8 mouse cellular contexts compared by ENCODE assay signal in the genomic region with DNA sequence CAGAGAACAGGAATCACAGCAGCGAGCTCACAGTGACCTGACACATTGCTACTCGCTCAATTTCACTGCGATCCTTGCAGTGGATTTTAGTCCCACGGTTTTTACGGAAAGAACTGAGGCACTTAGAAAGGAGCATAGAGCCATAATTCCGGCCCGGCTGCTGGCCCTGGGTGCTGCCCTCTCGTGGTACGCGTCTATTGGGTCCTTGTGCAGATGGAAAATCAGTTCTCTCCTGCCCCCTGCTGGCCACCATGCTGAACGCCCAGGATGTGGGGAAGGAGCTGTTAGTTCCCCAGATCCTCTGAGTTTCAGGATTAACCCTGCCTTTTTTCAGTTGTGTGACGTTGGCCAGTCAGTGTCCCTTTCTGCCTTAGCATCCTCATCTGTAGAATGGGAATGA. TPM values are rescaled to one million over a fixed set of nuclear protein-coding genes. Genes with fewer than 3 reads are reported as not detected.
DNase-seq lines count a peak whose midpoint lies in the region; ATAC-seq lines count a peak whose summit lies in the region.

No protein-coding gene starts in this region.

- H3K36me3 ChIP-seq in hindbrain, embryonic 14.5 days (replicated peaks; ENCODE audit: control insufficient read depth, insufficient read depth), result peaks cover 79% of the 10 kb centered on the region

- H3K4me1 ChIP-seq in hindbrain, embryonic 14.5 days (replicated peaks; ENCODE audit: control insufficient read depth, insufficient read depth, low read length), result peaks cover 15% of the 10 kb centered on the region

- H3K27ac ChIP-seq in hindbrain, embryonic 14.5 days, result no peak overlapping the region

- DNase-seq in R1 (ENCODE audit: low read depth, low spot score), result peak; percentile 92
- peak; percentile 97 to 99 for DNase-seq in cerebellum, postnatal 10 days
- peak; percentile 77 to 91 for DNase-seq in frontal cortex, postnatal 10 days (ENCODE audit: low spot score in 2 of 2)
- DNase-seq in hindbrain, embryonic 14.5 days (ENCODE audit: low spot score), result peak; percentile 94
- peak; percentile 89 to 98 for DNase-seq in layer of hippocampus, postnatal 25 days (ENCODE audit: extremely low spot score in 1 of 2, low spot score in 1 of 2)
- peak; percentile 94 for DNase-seq in lung, postnatal 25 days (ENCODE audit: low spot score)
- peak; percentile 83 for DNase-seq in retina, adult 2 months (ENCODE audit: low read depth, low spot score)
- DNase-seq in thymus, postnatal 25 days, result peak; percentile 91

- no peaks in the 10 kb centered on the region for H3K9me3 ChIP-seq in hindbrain, embryonic 14.5 days (ENCODE audit: control insufficient read depth, low read length)

- WGBS in hindbrain, embryonic 14.5 days, result 4% methylated on average over 12 of the region's 12 CpGs

- no peaks in the 10 kb centered on the region for H3K27me3 ChIP-seq in hindbrain, embryonic 14.5 days (ENCODE audit: control insufficient read depth, insufficient read depth, low read length)

- no peak overlapping the region for H3K4me2 ChIP-seq in hindbrain, embryonic 14.5 days (replicated peaks)

- no peak overlapping the region for H3K9ac ChIP-seq in hindbrain, embryonic 14.5 days

- peak; percentile 57; the same call in 1 of the 2 replicates for ATAC-seq in hindbrain, embryonic 14.5 days (ENCODE audit: low FRiP score)

- H3K4me3 ChIP-seq in hindbrain, embryonic 14.5 days (replicated peaks; ENCODE audit: low read length), result no peak overlapping the region

RNA-seq across cellular contexts. Expression of gene Cyth2, which starts 13.0 kb away (rescaled TPM):
- 237 and 242 TPM in 2 replicates for polyA plus RNA-seq in hindbrain, embryonic 14.5 days (2014; fragmentation: Nextera tagmentation; extraction: Ambion mirVana)
- total RNA-seq in layer of hippocampus, postnatal 25 days (2021), result 100 to 1,000 TPM; 153 to 154 TPM

RNA-seq across cellular contexts. Expression of gene Sult2b1, which starts 16.9 kb away (rescaled TPM):
- polyA plus RNA-seq in hindbrain, embryonic 14.5 days (2014; fragmentation: Nextera tagmentation; extraction: Ambion mirVana), result 5.2 and 7.3 TPM in 2 replicates
- 1 to 10 TPM; 6.8 to 9.1 TPM for total RNA-seq in layer of hippocampus, postnatal 25 days (2021)

RNA-seq across cellular contexts. Expression of gene Lmtk3, which starts 17.8 kb away (rescaled TPM):
- polyA plus RNA-seq in hindbrain, embryonic 14.5 days (2014; fragmentation: Nextera tagmentation; extraction: Ambion mirVana), result 20.9 and 23.6 TPM in 2 replicates
- total RNA-seq in layer of hippocampus, postnatal 25 days (2021), result 100 to 1,000 TPM; 256 to 314 TPM

RNA-seq across cellular contexts. Expression of gene Kcnj14, which starts 23.2 kb away (rescaled TPM):
- polyA plus RNA-seq in hindbrain, embryonic 14.5 days (2014; fragmentation: Nextera tagmentation; extraction: Ambion mirVana), result 1.3 TPM in 2 replicates
- 1 to 10 TPM; 1.4 to 2.6 TPM for total RNA-seq in layer of hippocampus, postnatal 25 days (2021)

RNA-seq across cellular contexts. Expression of gene Grwd1, which starts 29.4 kb away (rescaled TPM):
- polyA plus RNA-seq in hindbrain, embryonic 14.5 days (2014; fragmentation: Nextera tagmentation; extraction: Ambion mirVana), result 37.6 and 42.6 TPM in 2 replicates
- total RNA-seq in layer of hippocampus, postnatal 25 days (2021), result 10 to 100 TPM; 20.0 to 20.8 TPM
